Comparison of ENCODE assay signal across 28 mouse cellular contexts in genomic region chr7:65710301-65710700, GRCm38 (mm10).
"Had no signal": no experiment of that assay in that cellular context is flagged by ENCODE, and none has a peak within 500 bp of the region (broad histone marks: within the 10 kb centered on the region; RNA-seq: fewer than 3 reads in every experiment).

No protein-coding gene starts in this region.

- H3K9ac ChIP-seq: limb, embryonic 12.5 days; limb, embryonic 13.5 days; limb, embryonic 15.5 days; liver, embryonic 12.5 days; liver, embryonic 13.5 days; liver, embryonic 14.5 days; liver, embryonic 15.5 days; liver, postnatal 0 days; lung, embryonic 14.5 days; lung, embryonic 15.5 days; midbrain, embryonic 12.5 days; midbrain, embryonic 13.5 days; midbrain, embryonic 15.5 days; neural tube, embryonic 12.5 days; neural tube, embryonic 13.5 days had no signal

- H3K9me3 ChIP-seq: limb, embryonic 10.5 days; limb, embryonic 12.5 days; limb, embryonic 13.5 days; limb, embryonic 15.5 days; liver, embryonic 12.5 days; liver, embryonic 13.5 days; liver, embryonic 15.5 days; lung, embryonic 15.5 days; midbrain, embryonic 10.5 days; midbrain, embryonic 12.5 days; midbrain, embryonic 13.5 days; midbrain, embryonic 15.5 days; neural tube, embryonic 12.5 days; neural tube, embryonic 13.5 days had no signal

- DNase-seq: left cerebral cortex, postnatal 4 days; liver; liver, embryonic 13.5 days; liver, postnatal 0 days; lung, adult 18-20 months; lung, embryonic 14.5 days; lung, postnatal 10 days; lung, postnatal 14 days; lung, postnatal 36 days; lung, postnatal 4 days; midbrain, embryonic 14.5 days had no signal

- H3K27ac ChIP-seq: limb, embryonic 10.5 days; limb, embryonic 12.5 days; limb, embryonic 13.5 days; limb, embryonic 15.5 days; liver, embryonic 12.5 days; liver, embryonic 13.5 days; liver, embryonic 14.5 days; liver, embryonic 15.5 days; lung, embryonic 15.5 days; macrophage; midbrain, embryonic 10.5 days; midbrain, embryonic 12.5 days; midbrain, embryonic 13.5 days; midbrain, embryonic 15.5 days; neural tube, embryonic 12.5 days; neural tube, embryonic 13.5 days had no signal

- H3K4me3 ChIP-seq: limb, embryonic 10.5 days; limb, embryonic 12.5 days; limb, embryonic 13.5 days; limb, embryonic 15.5 days; liver, embryonic 12.5 days; liver, embryonic 13.5 days; liver, embryonic 15.5 days; lung, embryonic 15.5 days; megakaryocyte, embryonic 14.5 days; midbrain, embryonic 10.5 days; midbrain, embryonic 12.5 days; midbrain, embryonic 13.5 days; midbrain, embryonic 15.5 days; myocyte; neural tube, embryonic 12.5 days; neural tube, embryonic 13.5 days had no signal

- H3K36me3 ChIP-seq: limb, embryonic 10.5 days; limb, embryonic 12.5 days; limb, embryonic 13.5 days; limb, embryonic 15.5 days; liver, embryonic 12.5 days; liver, embryonic 13.5 days; liver, embryonic 15.5 days; lung, embryonic 15.5 days; midbrain, embryonic 10.5 days; midbrain, embryonic 12.5 days; midbrain, embryonic 13.5 days; midbrain, embryonic 15.5 days; neural tube, embryonic 12.5 days; neural tube, embryonic 13.5 days had no signal

- H3K4me1 ChIP-seq: liver, embryonic 12.5 days; liver, embryonic 15.5 days; midbrain, embryonic 12.5 days; midbrain, embryonic 13.5 days; midbrain, embryonic 15.5 days; neural tube, embryonic 12.5 days; neural tube, embryonic 13.5 days had no signal
